Mouse (Mus musculus): ENCODE measurements around the gene Ppm1h. TPM values are rescaled to one million over a fixed set of nuclear protein-coding genes. Genes with fewer than 3 reads are reported as not detected.

Ppm1h gene
- polyA plus RNA-seq, 1 experiment from 2014 or later = 7.6 TPM

- 75% methylated on average over 6 of the region's 6 CpGs for WGBS
- H3K27ac ChIP-seq = no peak overlapping the region
- ATAC-seq (ENCODE audit: borderline replicate concordance, extremely low read depth, low FRiP score, low TSS enrichment) = no peak
- H3K9me3 ChIP-seq = no peaks in the 10 kb centered on the region
- no peaks in the 10 kb centered on the region for H3K4me1 ChIP-seq
- H3K36me3 ChIP-seq = no peaks in the 10 kb centered on the region
- H3K4me3 ChIP-seq = no peak overlapping the region
- H3K27me3 ChIP-seq = no peaks in the 10 kb centered on the region
- no peak overlapping the region for H3K4me2 ChIP-seq
- H3K9ac ChIP-seq = no peak overlapping the region
Measured at GRCm38 (mm10) chr10:122705457-122705856, 26.9 kb downstream of the Ppm1h start.

DNA sequence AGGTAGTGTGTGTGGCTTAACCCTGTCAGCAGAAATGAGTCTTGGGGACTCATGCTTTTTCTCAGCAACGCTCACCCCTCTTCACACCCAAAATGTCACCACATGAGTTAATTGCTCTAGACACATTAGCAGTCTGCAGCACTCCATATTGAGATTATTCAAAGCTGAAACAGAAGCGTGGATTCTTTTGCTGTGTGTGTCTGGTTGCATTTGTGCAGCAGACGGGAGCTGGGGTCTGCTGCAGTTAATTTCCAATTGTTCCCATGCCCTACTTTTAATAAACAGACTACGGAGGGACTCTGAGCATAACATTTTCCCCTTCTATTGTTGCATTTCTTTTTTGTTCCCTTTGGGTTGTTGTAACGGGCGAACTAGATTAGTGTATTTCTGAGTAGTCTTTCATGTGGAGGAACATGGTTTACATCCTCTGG, 32.8 kb downstream of the Ppm1h start:
- no peaks in the 10 kb centered on the region for H3K9me3 ChIP-seq
- no peak overlapping the region for H3K27ac ChIP-seq
- no peaks in the 10 kb centered on the region for H3K36me3 ChIP-seq
- H3K4me1 ChIP-seq = no peaks in the 10 kb centered on the region
- no peak overlapping the region for H3K4me3 ChIP-seq
- no peak overlapping the region for H3K9ac ChIP-seq
- H3K4me2 ChIP-seq = no peak overlapping the region
- 61% methylated on average over 6 of the region's 6 CpGs for WGBS
- ATAC-seq (ENCODE audit: borderline replicate concordance, extremely low read depth, low FRiP score, low TSS enrichment) = no peak
- H3K27me3 ChIP-seq = no peaks in the 10 kb centered on the region

DNA sequence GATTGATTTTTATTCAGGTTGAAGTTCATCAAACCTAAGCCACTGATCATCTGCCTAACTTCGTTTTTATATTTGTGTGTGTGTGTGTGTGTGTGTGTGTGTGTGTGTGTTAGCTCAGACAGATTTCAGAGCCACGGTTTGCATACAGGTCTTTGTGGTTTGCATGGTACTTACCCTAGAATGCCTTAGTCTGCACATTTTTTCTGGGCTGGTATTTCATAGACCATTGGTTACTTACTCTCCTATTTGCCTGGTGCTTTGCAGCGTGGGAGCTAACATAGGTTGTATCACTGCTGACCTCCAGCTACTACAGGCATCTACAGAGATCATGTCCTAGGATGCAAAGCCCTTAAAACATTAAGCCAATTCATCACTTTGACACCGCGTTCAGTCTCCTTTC, 33.7 kb downstream of the Ppm1h start:
- 56% methylated on average over 5 of the region's 5 CpGs for WGBS
- no peaks in the 10 kb centered on the region for H3K27me3 ChIP-seq
- no peak overlapping the region for H3K9ac ChIP-seq
- no peak for ATAC-seq (ENCODE audit: borderline replicate concordance, extremely low read depth, low FRiP score, low TSS enrichment)
- no peak overlapping the region for H3K27ac ChIP-seq
- no peak overlapping the region for H3K4me2 ChIP-seq
- no peaks in the 10 kb centered on the region for H3K36me3 ChIP-seq
- no peaks in the 10 kb centered on the region for H3K9me3 ChIP-seq
- no peak overlapping the region for H3K4me3 ChIP-seq
- no peaks in the 10 kb centered on the region for H3K4me1 ChIP-seq

GRCm38 (mm10) chr10:122715856-122716255, 37.3 kb downstream of the Ppm1h start:
- no peaks in the 10 kb centered on the region for H3K27me3 ChIP-seq
- no peak overlapping the region for H3K4me2 ChIP-seq
- ATAC-seq (ENCODE audit: borderline replicate concordance, extremely low read depth, low FRiP score, low TSS enrichment) = no peak
- H3K4me1 ChIP-seq = no peaks in the 10 kb centered on the region
- no peak overlapping the region for H3K4me3 ChIP-seq
- H3K27ac ChIP-seq = no peak overlapping the region
- no peaks in the 10 kb centered on the region for H3K36me3 ChIP-seq
- H3K9ac ChIP-seq = no peak overlapping the region
- WGBS = 87% methylated on average over 12 of the region's 12 CpGs
- no peaks in the 10 kb centered on the region for H3K9me3 ChIP-seq

GRCm38 (mm10) chr10:122716286-122716685, 37.7 kb downstream of the Ppm1h start:
- no peaks in the 10 kb centered on the region for H3K9me3 ChIP-seq
- H3K4me2 ChIP-seq = no peak overlapping the region
- no peaks in the 10 kb centered on the region for H3K27me3 ChIP-seq
- no peak overlapping the region for H3K9ac ChIP-seq
- H3K4me1 ChIP-seq = no peaks in the 10 kb centered on the region
- no peak overlapping the region for H3K4me3 ChIP-seq
- no peak overlapping the region for H3K27ac ChIP-seq
- no peaks in the 10 kb centered on the region for H3K36me3 ChIP-seq
- no peak for ATAC-seq (ENCODE audit: borderline replicate concordance, extremely low read depth, low FRiP score, low TSS enrichment)
- WGBS = 50% methylated on average over 8 of the region's 8 CpGs

DNA sequence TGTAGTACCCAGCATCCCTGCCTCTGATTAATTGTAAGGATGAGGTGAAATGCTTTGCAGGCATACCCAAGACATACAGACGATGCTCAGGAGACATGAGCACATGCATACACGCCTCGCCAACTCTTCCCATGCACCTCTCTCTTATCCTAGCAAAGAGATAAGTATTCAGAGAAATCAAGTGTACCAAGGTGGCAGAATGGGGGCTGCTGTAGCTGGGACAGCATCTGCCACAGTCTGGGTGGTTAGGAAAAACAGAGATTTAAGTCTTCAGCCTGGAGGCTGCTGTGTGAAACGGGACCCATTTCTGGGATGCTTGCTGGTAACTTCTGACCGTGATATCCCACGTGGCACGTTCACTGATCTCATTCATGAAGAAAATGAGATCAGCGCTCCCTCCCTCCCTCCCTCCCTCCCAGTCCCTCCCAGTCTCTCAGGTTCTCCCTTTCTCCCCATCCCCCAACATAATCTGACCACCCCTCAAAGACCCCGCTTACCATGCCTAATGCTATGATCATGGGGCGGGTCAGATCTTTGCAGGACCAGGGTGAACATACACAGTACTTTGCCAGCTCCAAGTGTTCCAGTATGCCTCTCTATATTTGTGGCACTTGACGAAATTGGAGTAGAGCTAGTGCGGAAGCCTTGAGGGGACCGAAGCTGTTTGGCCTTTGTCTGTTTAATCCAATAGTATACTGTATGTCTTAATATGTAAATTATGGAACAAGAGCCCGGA, 38.3 kb downstream of the Ppm1h start:
- H3K27ac ChIP-seq = no peak overlapping the region
- no peak for ATAC-seq (ENCODE audit: borderline replicate concordance, extremely low read depth, low FRiP score, low TSS enrichment)

GRCm38 (mm10) chr10:122717754-122718415, 39.3 kb downstream of the Ppm1h start:
- Histone ChIP-seq H3K27me3 (no peaks in the 10 kb centered on the region), H3K27ac (no peak overlapping the region), H3K9me3 (no peaks in the 10 kb centered on the region), H3K4me2 (no peak overlapping the region), H3K36me3 (no peaks in the 10 kb centered on the region), H3K4me3 (no peak overlapping the region), H3K4me1 (no peaks in the 10 kb centered on the region), H3K9ac (no peak overlapping the region)
- ATAC-seq (ENCODE audit: borderline replicate concordance, extremely low read depth, low FRiP score, low TSS enrichment) = no peak
- 81% methylated on average over 14 of the region's 14 CpGs for WGBS

More for the DNA sequence above, 38.3 kb downstream of the Ppm1h start:
- Histone ChIP-seq H3K4me1 (no peaks in the 10 kb centered on the region), H3K9me3 (no peaks in the 10 kb centered on the region), H3K4me3 (no peak overlapping the region), H3K36me3 (no peaks in the 10 kb centered on the region), H3K9ac (no peak overlapping the region), H3K27me3 (no peaks in the 10 kb centered on the region), H3K4me2 (no peak overlapping the region)
- 80% methylated on average over 14 of the region's 14 CpGs for WGBS

DNA sequence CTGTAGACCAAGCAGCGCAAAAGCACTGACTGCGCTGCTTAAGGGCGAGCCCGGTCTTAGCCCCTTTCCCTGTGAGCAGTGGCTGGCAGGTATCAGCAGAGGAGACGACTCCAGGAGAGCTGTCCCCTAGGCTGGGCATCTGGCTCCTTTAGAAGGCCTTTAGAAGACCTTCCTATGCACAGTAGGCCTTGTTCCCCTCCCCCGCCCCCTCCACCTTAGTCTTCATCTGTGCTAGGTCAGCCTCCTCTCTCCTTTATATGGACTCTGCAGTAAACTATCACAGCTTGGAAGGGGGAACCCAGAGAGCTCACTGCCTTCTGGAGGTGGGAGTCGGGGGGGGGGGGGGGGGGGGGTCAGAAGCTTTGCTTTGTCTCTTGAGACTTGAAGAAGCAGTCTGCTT, 40.4 kb downstream of the Ppm1h start:
- no peaks in the 10 kb centered on the region for H3K27me3 ChIP-seq
- H3K4me2 ChIP-seq = no peak overlapping the region
- 76% methylated on average over 7 of the region's 7 CpGs for WGBS
- no peaks in the 10 kb centered on the region for H3K36me3 ChIP-seq
- no peak for ATAC-seq (ENCODE audit: borderline replicate concordance, extremely low read depth, low FRiP score, low TSS enrichment)
- no peak overlapping the region for H3K4me3 ChIP-seq
- no peaks in the 10 kb centered on the region for H3K9me3 ChIP-seq
- no peaks in the 10 kb centered on the region for H3K4me1 ChIP-seq
- H3K9ac ChIP-seq = no peak overlapping the region
- H3K27ac ChIP-seq = no peak overlapping the region

- no peak overlapping the region for H3K9ac ChIP-seq
- no peaks in the 10 kb centered on the region for H3K4me1 ChIP-seq
- WGBS = 57% methylated on average over 6 of the region's 6 CpGs
- H3K4me3 ChIP-seq = no peak overlapping the region
- H3K36me3 ChIP-seq = no peaks in the 10 kb centered on the region
- H3K9me3 ChIP-seq = no peaks in the 10 kb centered on the region
- no peak overlapping the region for H3K4me2 ChIP-seq
- no peak for ATAC-seq (ENCODE audit: borderline replicate concordance, extremely low read depth, low FRiP score, low TSS enrichment)
- no peaks in the 10 kb centered on the region for H3K27me3 ChIP-seq
- no peak overlapping the region for H3K27ac ChIP-seq
Measured at GRCm38 (mm10) chr10:122722111-122722510, 43.5 kb downstream of the Ppm1h start.

DNA sequence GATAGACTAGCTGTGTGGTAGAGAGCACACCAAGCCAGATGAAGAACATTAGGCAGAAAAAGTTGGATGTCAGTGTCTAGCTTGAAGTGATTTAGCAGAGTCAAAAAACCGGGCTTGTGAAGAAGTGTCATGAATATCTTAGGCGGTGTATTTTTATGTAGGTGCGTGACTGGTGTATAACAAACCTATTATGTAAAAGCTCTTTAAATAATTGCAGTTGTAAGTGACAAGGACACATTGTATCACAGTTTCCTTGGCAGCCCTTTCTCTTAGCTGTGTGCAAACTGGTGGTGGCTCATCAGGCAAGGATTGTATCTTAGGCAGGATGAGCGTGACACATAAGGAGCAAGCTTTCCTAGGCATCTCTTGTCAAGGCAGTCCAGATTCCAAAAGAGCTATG, 46.1 kb downstream of the Ppm1h start:
- H3K27me3 ChIP-seq = no peaks in the 10 kb centered on the region
- no peak for ATAC-seq (ENCODE audit: borderline replicate concordance, extremely low read depth, low FRiP score, low TSS enrichment)
- H3K4me2 ChIP-seq = no peak overlapping the region
- H3K4me1 ChIP-seq = no peaks in the 10 kb centered on the region
- 86% methylated on average over 4 of the region's 4 CpGs for WGBS
- no peaks in the 10 kb centered on the region for H3K9me3 ChIP-seq
- H3K27ac ChIP-seq = no peak overlapping the region
- no peak overlapping the region for H3K9ac ChIP-seq
- H3K36me3 ChIP-seq = no peaks in the 10 kb centered on the region
- H3K4me3 ChIP-seq = no peak overlapping the region

GRCm38 (mm10) chr10:122727228-122727627, 48.7 kb downstream of the Ppm1h start:
- no peak overlapping the region for H3K27ac ChIP-seq
- no peaks in the 10 kb centered on the region for H3K9me3 ChIP-seq
- no peak overlapping the region for H3K4me2 ChIP-seq
- H3K36me3 ChIP-seq = no peaks in the 10 kb centered on the region
- 25% methylated on average over 4 of the region's 4 CpGs for WGBS
- ATAC-seq (ENCODE audit: borderline replicate concordance, extremely low read depth, low FRiP score, low TSS enrichment) = no peak
- H3K4me3 ChIP-seq = no peak overlapping the region
- H3K27me3 ChIP-seq = no peaks in the 10 kb centered on the region
- H3K9ac ChIP-seq = no peak overlapping the region
- H3K4me1 ChIP-seq = no peaks in the 10 kb centered on the region

DNA sequence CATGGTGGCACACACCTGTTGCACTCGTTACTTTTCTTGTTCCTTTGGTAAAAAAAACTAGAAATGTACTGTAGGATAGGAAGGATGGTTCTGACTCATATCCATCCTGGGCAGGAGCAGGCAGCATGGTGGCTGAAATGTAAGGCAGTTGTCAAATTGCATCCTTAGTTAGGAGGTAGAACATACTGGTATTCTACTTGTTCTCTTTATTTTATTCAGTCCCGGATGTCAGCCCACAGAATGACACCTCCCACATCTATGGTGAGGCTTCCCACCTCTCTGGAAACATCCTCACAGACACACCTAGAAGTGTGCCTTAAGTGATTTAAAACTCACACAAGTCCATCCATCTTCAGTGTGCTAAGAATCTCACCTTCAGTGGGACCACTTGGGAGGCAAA, 49.6 kb downstream of the Ppm1h start:
- ATAC-seq (ENCODE audit: borderline replicate concordance, extremely low read depth, low FRiP score, low TSS enrichment) = no peak
- no peak overlapping the region for H3K4me2 ChIP-seq
- no peak overlapping the region for H3K27ac ChIP-seq
- H3K4me1 ChIP-seq = no peaks in the 10 kb centered on the region
- H3K9ac ChIP-seq = no peak overlapping the region
- H3K36me3 ChIP-seq = no peaks in the 10 kb centered on the region
- no peak overlapping the region for H3K4me3 ChIP-seq
- H3K27me3 ChIP-seq = no peaks in the 10 kb centered on the region
- no peaks in the 10 kb centered on the region for H3K9me3 ChIP-seq
- WGBS = 78% methylated on average over 2 of the region's 2 CpGs

Measured in lung, embryonic 15.5 days (tissue).